Mouse (Mus musculus) megakaryocyte, embryonic 14.5 days (primary cell): ENCODE measurements around the gene Lrp8.

Experiments used
- FLI1 ChIP-seq: IDR thresholded peaks from 2 replicates; pipeline ENCODE4 v1.6.1; 2012; ENCODE audit warnings: low read length, inconsistent platforms, mixed read lengths
- GATA1 ChIP-seq: IDR thresholded peaks from 3 replicates; pipeline ENCODE4 v1.6.1; 2012; ENCODE audit warnings: mixed read lengths, low read length, inconsistent platforms, borderline replicate concordance

- no peak for TF ChIP-seq GATA1
- TF ChIP-seq FLI1, result no peak
Observed at GRCm38 (mm10) chr4:107757487-107758470, 44.3 kb upstream of the Lrp8 start.
